Mouse (Mus musculus): ENCODE results near the gene Cryzl2. TPM values are rescaled to one million over a fixed set of nuclear protein-coding genes. Genes with fewer than 3 reads are reported as not detected.

Gene Cryzl2
- polyA plus RNA-seq, 1 experiment from 2014 or later = 8.6 TPM

Other genes with a start within 250 kb of the Cryzl2 start
- 7.0 and 8.0 TPM in 2 replicates for gene Rasal2, start 46.0 kb upstream of the Cryzl2 start, polyA plus RNA-seq (2014; fragmentation: Nextera tagmentation; extraction: Ambion mirVana)
- gene Sec16b, start 48.2 kb downstream of the Cryzl2 start, polyA plus RNA-seq (2014; fragmentation: Nextera tagmentation; extraction: Ambion mirVana) = 0.84 and 1.3 TPM in 2 replicates